Mouse (Mus musculus) forebrain, embryonic 13.5 days (tissue): Measurements from ENCODE around the gene Taf1c. TPM values are rescaled to one million over a fixed set of nuclear protein-coding genes. Genes with fewer than 3 reads are reported as not detected.

Experiments
- ATAC-seq: fragments of 200-750 bp; cut with Nextera tagmentation; 2 replicates; pipeline ENCODE4 v1.8.0; 2017
- H3K27ac ChIP-seq: fragments of 300-500 bp; sonication (generic); 2 replicates; pipeline ENCODE4 v1.5.1; 2015; ENCODE audit warnings: inconsistent platforms, mild to moderate bottlenecking, moderate library complexity
- H3K27me3 ChIP-seq: fragments of 300-500 bp; sonication (generic); 2 replicates; pipeline ENCODE4 v1.6.1; 2015; ENCODE audit warnings: mild to moderate bottlenecking, inconsistent platforms
- H3K36me3 ChIP-seq: fragments of 300-500 bp; sonication (generic); 2 replicates; pipeline ENCODE4 v1.6.1; 2015; ENCODE audit warnings: mild to moderate bottlenecking, inconsistent platforms; ENCODE audit not compliant: poor library complexity, severe bottlenecking
- H3K4me1 ChIP-seq: fragments of 300-500 bp; sonication (generic); 2 replicates; pipeline ENCODE4 v1.6.1; 2015; ENCODE audit warnings: inconsistent platforms
- H3K4me2 ChIP-seq: fragments of 300-500 bp; sonication (generic); 2 replicates; pipeline ENCODE4 v1.6.1; 2015; ENCODE audit warnings: inconsistent platforms, mild to moderate bottlenecking, moderate library complexity
- H3K4me3 ChIP-seq: fragments of 300-500 bp; sonication (generic); 2 replicates; pipeline ENCODE4 v1.5.1; 2015; ENCODE audit warnings: mild to moderate bottlenecking, inconsistent platforms
- H3K9ac ChIP-seq: fragments of 300-500 bp; sonication (generic); 2 replicates; pipeline ENCODE4 v1.6.1; 2015; ENCODE audit warnings: mild to moderate bottlenecking, inconsistent platforms
- H3K9me3 ChIP-seq: fragments of 300-500 bp; sonication (generic); replicated peaks from 2 replicates; pipeline ENCODE4 v1.6.1; 2016; ENCODE audit warnings: inconsistent platforms
- WGBS: fragments of 180-500 bp; shearing (Covaris S2); methylation state at CpG from one replicate; pipeline ENCODE4 v1.1.7; 2015; 5-methylcytosine and 5-hydroxymethylcytosine counted together
- polyA plus RNA-seq: library from polyadenylated mRNA; unstranded; fragments of >200 nt; fragmentation: Nextera tagmentation; extraction: Ambion mirVana; gene quantifications from 2 replicates; pipeline ENCODE4 v1.2.1, GENCODE M21; 2015

Taf1c gene
- polyA plus RNA-seq: 15.2 and 16.8 TPM in 2 replicates

- WGBS: under 1% methylated on average over 23 of the region's 23 CpGs
- H3K36me3 ChIP-seq: peaks cover 32% of the 10 kb centered on the region
- H3K27ac ChIP-seq: no peak within 1 kb of the TSS
- peak within 1 kb of the TSS; percentile 85 for H3K9ac ChIP-seq
- peak within 1 kb of the TSS; percentile 67 for H3K4me3 ChIP-seq
- H3K4me2 ChIP-seq: peak within 1 kb of the TSS; percentile 95
- no peaks in the 10 kb centered on the region for H3K27me3 ChIP-seq
- peaks cover 12% of the 10 kb centered on the region for H3K4me1 ChIP-seq
- 0 out of 2 replicates have a peak, but pooled peaks cover 4% of the 10 kb centered on the region for H3K9me3 ChIP-seq
- ATAC-seq: peak; percentile 90
These were observed at the start of gene Taf1c for GRCm38 (mm10) chr8:119604996-119605395. TSS of gene Taf1c (minus strand) at chr8:119605222.

GRCm38 (mm10) chr8:119651324-119651723 is 46.3 kb upstream of the Taf1c start:
- H3K4me2 ChIP-seq: no peak overlapping the region
- WGBS: 69% methylated on average over 2 of the region's 2 CpGs
- no peak overlapping the region for H3K4me3 ChIP-seq
- no peaks in the 10 kb centered on the region for H3K4me1 ChIP-seq
- H3K9me3 ChIP-seq: peaks cover 8% of the 10 kb centered on the region; the same call in 1 of the 2 replicates
- H3K27ac ChIP-seq: no peak overlapping the region
- H3K36me3 ChIP-seq: no peaks in the 10 kb centered on the region
- no peak overlapping the region for H3K9ac ChIP-seq
- ATAC-seq: no peak
- no peaks in the 10 kb centered on the region; the same call in 1 of the 2 replicates for H3K27me3 ChIP-seq

- Histone ChIP-seq H3K4me2 (no peak overlapping the region), H3K27ac (no peak overlapping the region), H3K4me1 (no peaks in the 10 kb centered on the region), H3K9ac (no peak overlapping the region), H3K36me3 (no peaks in the 10 kb centered on the region), H3K27me3 (no peaks in the 10 kb centered on the region), H3K4me3 (no peak overlapping the region), H3K9me3 (peaks cover 11% of the 10 kb centered on the region; the same call in 1 of the 2 replicates)
- ATAC-seq: no peak
- 80% methylated on average over 7 of the region's 7 CpGs for WGBS
These were observed 41.8 kb upstream of the Taf1c start for GRCm38 (mm10) chr8:119646846-119647245.

- 77% methylated on average over 3 of the region's 3 CpGs for WGBS
These were observed 41.2 kb upstream of the Taf1c start for GRCm38 (mm10) chr8:119646197-119646596.

GRCm38 (mm10) chr8:119644981-119645597 is 40.1 kb upstream of the Taf1c start:
- Histone ChIP-seq H3K27ac (0 out of 2 replicates have a peak overlapping the region, but pooled peaks have one; percentile 38), H3K4me1 (no peaks in the 10 kb centered on the region), H3K36me3 (no peaks in the 10 kb centered on the region), H3K27me3 (no peaks in the 10 kb centered on the region), H3K4me3 (no peak overlapping the region), H3K9ac (no peak overlapping the region), H3K9me3 (peaks cover 11% of the 10 kb centered on the region; the same call in 1 of the 2 replicates), H3K4me2 (no peak overlapping the region)
- 55% methylated on average over 18 of the region's 18 CpGs for WGBS
- ATAC-seq: no peak

More at GRCm38 (mm10) chr8:119646197-119646596, 41.2 kb upstream of the Taf1c start:
- Histone ChIP-seq H3K4me2 (no peak overlapping the region), H3K9me3 (peaks cover 11% of the 10 kb centered on the region; the same call in 1 of the 2 replicates), H3K36me3 (no peaks in the 10 kb centered on the region), H3K4me1 (no peaks in the 10 kb centered on the region), H3K27ac (no peak overlapping the region), H3K9ac (no peak overlapping the region), H3K4me3 (no peak overlapping the region), H3K27me3 (no peaks in the 10 kb centered on the region)
- ATAC-seq: no peak

- Histone ChIP-seq H3K9ac (no peak overlapping the region), H3K4me3 (no peak overlapping the region), H3K36me3 (no peaks in the 10 kb centered on the region), H3K27me3 (no peaks in the 10 kb centered on the region), H3K4me2 (no peak overlapping the region), H3K9me3 (peaks cover 11% of the 10 kb centered on the region; the same call in 1 of the 2 replicates), H3K27ac (no peak overlapping the region), H3K4me1 (no peaks in the 10 kb centered on the region)
- no peak for ATAC-seq
- 72% methylated on average over 17 of the region's 17 CpGs for WGBS
These were observed 39.5 kb upstream of the Taf1c start for GRCm38 (mm10) chr8:119644429-119644960.

- Histone ChIP-seq H3K9me3 (peaks cover 11% of the 10 kb centered on the region; the same call in 1 of the 2 replicates), H3K27ac (no peak overlapping the region), H3K9ac (no peak overlapping the region), H3K4me3 (no peak overlapping the region), H3K4me1 (no peaks in the 10 kb centered on the region), H3K27me3 (no peaks in the 10 kb centered on the region), H3K4me2 (no peak overlapping the region), H3K36me3 (no peaks in the 10 kb centered on the region)
- ATAC-seq: no peak
- 100% methylated on average over 1 of the region's 1 CpGs for WGBS
These were observed 37.9 kb upstream of the Taf1c start for GRCm38 (mm10) chr8:119642960-119643359.

GRCm38 (mm10) chr8:119641058-119641457 is 36.0 kb upstream of the Taf1c start:
- Histone ChIP-seq H3K9me3 (no peaks in the 10 kb centered on the region), H3K4me3 (no peak overlapping the region), H3K9ac (no peak overlapping the region), H3K27me3 (0 out of 2 replicates have a peak, but pooled peaks cover 1% of the 10 kb centered on the region), H3K36me3 (no peaks in the 10 kb centered on the region), H3K4me1 (no peaks in the 10 kb centered on the region), H3K4me2 (no peak overlapping the region), H3K27ac (no peak overlapping the region)
- ATAC-seq: no peak
- WGBS: 90% methylated on average over 5 of the region's 5 CpGs

- no peak overlapping the region for H3K4me2 ChIP-seq
- ATAC-seq: no peak
- H3K4me1 ChIP-seq: no peaks in the 10 kb centered on the region; the same call in 1 of the 2 replicates
- H3K27me3 ChIP-seq: peaks cover 13% of the 10 kb centered on the region
- no peak overlapping the region for H3K9ac ChIP-seq
- H3K36me3 ChIP-seq: no peaks in the 10 kb centered on the region
- no peak overlapping the region for H3K27ac ChIP-seq
- H3K4me3 ChIP-seq: no peak overlapping the region
- 73% methylated on average over 7 of the region's 7 CpGs for WGBS
- no peaks in the 10 kb centered on the region for H3K9me3 ChIP-seq
These were observed 34.8 kb upstream of the Taf1c start for GRCm38 (mm10) chr8:119639798-119640197.

GRCm38 (mm10) chr8:119638261-119638660 is 33.2 kb upstream of the Taf1c start:
- Histone ChIP-seq H3K27me3 (peaks cover 28% of the 10 kb centered on the region), H3K36me3 (no peaks in the 10 kb centered on the region), H3K4me3 (no peak overlapping the region), H3K9ac (no peak overlapping the region), H3K4me1 (no peaks in the 10 kb centered on the region; the same call in 1 of the 2 replicates), H3K4me2 (no peak overlapping the region), H3K9me3 (no peaks in the 10 kb centered on the region), H3K27ac (no peak overlapping the region)
- WGBS: 57% methylated on average over 6 of the region's 6 CpGs
- no peak for ATAC-seq

- Histone ChIP-seq H3K27me3 (peaks cover 36% of the 10 kb centered on the region), H3K4me2 (no peak overlapping the region), H3K9me3 (no peaks in the 10 kb centered on the region), H3K9ac (no peak overlapping the region), H3K4me1 (no peaks in the 10 kb centered on the region; the same call in 1 of the 2 replicates), H3K4me3 (no peak overlapping the region), H3K27ac (no peak overlapping the region), H3K36me3 (no peaks in the 10 kb centered on the region)
- no peak for ATAC-seq
- 87% methylated on average over 4 of the region's 4 CpGs for WGBS
These were observed 32.4 kb upstream of the Taf1c start for GRCm38 (mm10) chr8:119637381-119637780.

- H3K27me3 ChIP-seq: peaks cover 36% of the 10 kb centered on the region
- no peaks in the 10 kb centered on the region; the same call in 1 of the 2 replicates for H3K4me1 ChIP-seq
- 63% methylated on average over 7 of the region's 7 CpGs for WGBS
- no peak for ATAC-seq
- H3K4me3 ChIP-seq: no peak overlapping the region
- H3K9me3 ChIP-seq: no peaks in the 10 kb centered on the region
- no peak overlapping the region for H3K4me2 ChIP-seq
- H3K27ac ChIP-seq: no peak overlapping the region
- no peak overlapping the region for H3K9ac ChIP-seq
- no peaks in the 10 kb centered on the region for H3K36me3 ChIP-seq
These were observed 31.7 kb upstream of the Taf1c start for GRCm38 (mm10) chr8:119636766-119637165.
